Mouse (Mus musculus) embryonic fibroblast, embryonic 13.5 days (primary cell): ENCODE measurements around the gene Dner. TPM values are rescaled to one million over a fixed set of nuclear protein-coding genes. Genes with fewer than 3 reads are reported as not detected.

ENCODE experiments used
- H3K27ac ChIP-seq: 2 replicates; pipeline ENCODE4 v1.5.1; 2012; ENCODE audit warnings: low read length, control low read depth, inconsistent platforms; ENCODE audit not compliant: insufficient read depth
- H3K4me1 ChIP-seq: 2 replicates; pipeline ENCODE4 v1.6.1; 2011; ENCODE audit warnings: low read length; ENCODE audit not compliant: control insufficient read depth, insufficient read depth
- H3K4me3 ChIP-seq: 2 replicates; pipeline ENCODE4 v1.5.1; 2011; ENCODE audit warnings: mild to moderate bottlenecking, control low read depth, low read length; ENCODE audit not compliant: insufficient read depth
- CTCF ChIP-seq: IDR thresholded peaks from 2 replicates; pipeline ENCODE4 v1.5.1; 2011; ENCODE audit warnings: mild to moderate bottlenecking, control low read depth, low read length, moderate library complexity, borderline replicate concordance; ENCODE audit not compliant: insufficient read depth
- POLR2A ChIP-seq: IDR thresholded peaks from 2 replicates; pipeline ENCODE4 v1.6.1; 2011; ENCODE audit warnings: low read depth, mild to moderate bottlenecking, control low read depth, low read length, moderate library complexity
- polyA plus RNA-seq: library from polyadenylated mRNA; stranded (reverse); fragments of >200 nt; gene quantifications from 2 replicates; pipeline ENCODE4 v1.2.4, GENCODE M21; 2011; ENCODE audit warnings: low read depth; ENCODE audit not compliant: missing spikeins, insufficient read length

Dner gene
- polyA plus RNA-seq, 1 experiment = 1.4 TPM

GRCm38 (mm10) chr1:84409514-84409913 lies 286.5 kb downstream of the Dner start:
- Histone ChIP-seq H3K4me1 (peaks cover 10% of the 10 kb centered on the region), H3K4me3 (no peak overlapping the region), H3K27ac (no peak overlapping the region)
- TF ChIP-seq POLR2A (no peak), CTCF (no peak)

- no peak overlapping the region for H3K4me3 ChIP-seq
- peaks cover 10% of the 10 kb centered on the region for H3K4me1 ChIP-seq
- H3K27ac ChIP-seq = no peak overlapping the region
- TF ChIP-seq POLR2A = no peak
- TF ChIP-seq CTCF = no peak
Measured at GRCm38 (mm10) chr1:84408873-84409272, 287.1 kb downstream of the Dner start.

GRCm38 (mm10) chr1:84406891-84407290 lies 289.1 kb downstream of the Dner start:
- no peak overlapping the region for H3K4me3 ChIP-seq
- H3K27ac ChIP-seq = peak overlapping the region; percentile 68
- peaks cover 10% of the 10 kb centered on the region for H3K4me1 ChIP-seq
- TF ChIP-seq POLR2A (no peak), CTCF (no peak)

- Histone ChIP-seq H3K4me3 (no peak overlapping the region), H3K27ac (no peak overlapping the region), H3K4me1 (peaks cover 10% of the 10 kb centered on the region)
- TF ChIP-seq CTCF (no peak), POLR2A (no peak)
Measured at GRCm38 (mm10) chr1:84405551-84406290, 290.3 kb downstream of the Dner start.

GRCm38 (mm10) chr1:84404880-84405279 lies 291.1 kb downstream of the Dner start:
- no peak overlapping the region for H3K4me3 ChIP-seq
- peaks cover 10% of the 10 kb centered on the region for H3K4me1 ChIP-seq
- TF ChIP-seq POLR2A = no peak
- H3K27ac ChIP-seq = no peak overlapping the region

GRCm38 (mm10) chr1:84402154-84402553 lies 293.9 kb downstream of the Dner start:
- no peak overlapping the region for H3K27ac ChIP-seq
- H3K4me3 ChIP-seq = no peak overlapping the region
- H3K4me1 ChIP-seq = peaks cover 6% of the 10 kb centered on the region
- TF ChIP-seq CTCF = no peak
- TF ChIP-seq POLR2A = no peak

GRCm38 (mm10) chr1:84399671-84400070 lies 296.4 kb downstream of the Dner start:
- no peaks in the 10 kb centered on the region for H3K4me1 ChIP-seq
- H3K27ac ChIP-seq = no peak overlapping the region
- TF ChIP-seq CTCF (no peak), POLR2A (no peak)
- H3K4me3 ChIP-seq = no peak overlapping the region

- Histone ChIP-seq H3K4me3 (no peak overlapping the region), H3K4me1 (no peaks in the 10 kb centered on the region), H3K27ac (no peak overlapping the region)
- TF ChIP-seq POLR2A = no peak
- no peak for TF ChIP-seq CTCF
Measured at GRCm38 (mm10) chr1:84399118-84399517, 296.9 kb downstream of the Dner start.

- Histone ChIP-seq H3K27ac (no peak overlapping the region), H3K4me3 (no peak overlapping the region), H3K4me1 (no peaks in the 10 kb centered on the region)
- TF ChIP-seq POLR2A (no peak), CTCF (no peak)
Measured at GRCm38 (mm10) chr1:84396787-84397186, 299.2 kb downstream of the Dner start.

GRCm38 (mm10) chr1:84395928-84396327 lies 300.1 kb downstream of the Dner start:
- no peaks in the 10 kb centered on the region for H3K4me1 ChIP-seq
- TF ChIP-seq POLR2A (no peak), CTCF (no peak)
- H3K27ac ChIP-seq = no peak overlapping the region
- H3K4me3 ChIP-seq = no peak overlapping the region
